Mouse (Mus musculus) CH12.LX (cell line): ENCODE results near the gene Ehmt2. TPM values are rescaled to one million over a fixed set of nuclear protein-coding genes. Genes with fewer than 3 reads are reported as not detected.

Experiments
- DNase-seq: peaks from one replicate; pipeline ENCODE4 v3.0.0-alpha.2; 2013; ENCODE audit errors: extremely low read depth
- H3K27ac ChIP-seq: 2 replicates; pipeline ENCODE4 v1.5.1; 2012; ENCODE audit warnings: low read depth, mild to moderate bottlenecking, control low read depth, moderate library complexity; ENCODE audit not compliant: insufficient read depth
- H3K27me3 ChIP-seq: replicated peaks from 2 replicates; pipeline ENCODE3; 2012; ENCODE audit warnings: inconsistent platforms
- H3K36me3 ChIP-seq, 2 experiments: replicated peaks in 1 of 2; 2 replicates each; pipeline versions ENCODE3 to v1.6.1; 2012; ENCODE audit warnings: inconsistent platforms in 1 of 2, low read length in 1 of 2, mild to moderate bottlenecking in 1 of 2, mixed read lengths in 1 of 2, moderate library complexity in 1 of 2; ENCODE audit not compliant: control insufficient read depth in 1 of 2, insufficient read depth in 1 of 2
- H3K4me1 ChIP-seq, 2 experiments: 2 replicates each; pipeline ENCODE4 v1.6.1; 2012; ENCODE audit warnings: inconsistent platforms in 1 of 2, moderate library complexity in 1 of 2; ENCODE audit not compliant: insufficient read depth in 2 of 2, control insufficient read depth in 1 of 2
- H3K4me2 ChIP-seq: 2 replicates; pipeline ENCODE4 v1.6.1; 2012; ENCODE audit warnings: low read depth, mild to moderate bottlenecking, control low read depth; ENCODE audit not compliant: poor library complexity, insufficient read depth, severe bottlenecking
- H3K4me3 ChIP-seq, 3 experiments: fragments of 150-350 bp in 1 of 3; sonication (generic) in 1 of 3; replicated peaks in 1 of 3; 2 replicates each; pipeline versions ENCODE3 to v1.5.1; 2011 to 2012; ENCODE audit warnings: low read depth in 2 of 3, low read length in 2 of 3, mild to moderate bottlenecking in 2 of 3, moderate library complexity in 2 of 3, control low read depth in 1 of 3, improper control_type of control experiment in 1 of 3, inconsistent platforms in 1 of 3, mixed read lengths in 1 of 3; ENCODE audit not compliant: poor library complexity in 1 of 3
- H3K79me2 ChIP-seq: replicated peaks from 2 replicates; pipeline ENCODE4 v1.6.1; 2012; ENCODE audit warnings: mild to moderate bottlenecking, moderate library complexity; ENCODE audit not compliant: control insufficient read depth, poor library complexity, insufficient read depth, severe bottlenecking; ENCODE audit errors: extremely low read depth
- H3K9ac ChIP-seq: 2 replicates; pipeline ENCODE4 v1.6.1; 2012; ENCODE audit warnings: low read depth, mild to moderate bottlenecking, control low read depth, moderate library complexity; ENCODE audit not compliant: insufficient read depth
- H3K9me3 ChIP-seq: replicated peaks from 2 replicates; pipeline ENCODE3; 2012; ENCODE audit warnings: low read length, inconsistent platforms, mixed read lengths
- BHLHE40 ChIP-seq: IDR thresholded peaks from 2 replicates; pipeline ENCODE4 v1.6.1; 2011; ENCODE audit warnings: mild to moderate bottlenecking, low read depth, low read length, improper control_type of control experiment
- CHD1 ChIP-seq: IDR thresholded peaks from 2 replicates; pipeline ENCODE4 v1.6.1; 2012; ENCODE audit warnings: low read depth, low read length, improper control_type of control experiment, inconsistent platforms
- CHD2 ChIP-seq: IDR thresholded peaks from 2 replicates; pipeline ENCODE4 v1.6.1; 2011; ENCODE audit warnings: low read length, improper control_type of control experiment
- CTCF ChIP-seq, 2 experiments: IDR thresholded peaks in 1 of 2; conservative IDR thresholded peaks in 1 of 2; 2 replicates each; pipeline ENCODE4 v1.5.1; 2011 to 2012; ENCODE audit warnings: low read depth in 2 of 2, low read length in 2 of 2, improper control_type of control experiment in 1 of 2, inconsistent platforms in 1 of 2, mild to moderate bottlenecking in 1 of 2, moderate library complexity in 1 of 2
- E2F4 ChIP-seq: IDR thresholded peaks from 2 replicates; pipeline ENCODE4 v1.6.1; 2011; ENCODE audit warnings: low read depth, low read length, improper control_type of control experiment; ENCODE audit not compliant: insufficient replicate concordance
- ELF1 ChIP-seq: IDR thresholded peaks from 2 replicates; pipeline ENCODE4 v1.6.1; 2014; ENCODE audit warnings: low read depth, mild to moderate bottlenecking, inconsistent platforms, low read length, improper control_type of control experiment
- EP300 ChIP-seq: IDR thresholded peaks from 2 replicates; pipeline ENCODE4 v1.6.1; 2011; ENCODE audit warnings: low read length, improper control_type of control experiment
- GABPA ChIP-seq: IDR thresholded peaks from 2 replicates; pipeline ENCODE4 v1.6.1; 2012; ENCODE audit warnings: low read depth, low read length, improper control_type of control experiment, inconsistent platforms; ENCODE audit not compliant: insufficient replicate concordance
- HCFC1 ChIP-seq: IDR thresholded peaks from 2 replicates; pipeline ENCODE4 v1.6.1; 2012; ENCODE audit warnings: low read depth, mild to moderate bottlenecking, inconsistent platforms, low read length, improper control_type of control experiment
- IRF4 ChIP-seq: IDR thresholded peaks from 2 replicates; pipeline ENCODE4 v1.6.1; 2014; ENCODE audit warnings: low read depth, mild to moderate bottlenecking, inconsistent platforms, low read length, improper control_type of control experiment
- JUN ChIP-seq: IDR thresholded peaks from 2 replicates; pipeline ENCODE4 v1.6.1; 2011; ENCODE audit warnings: low read depth, mild to moderate bottlenecking, low read length, improper control_type of control experiment, moderate library complexity; ENCODE audit not compliant: insufficient read depth
- KAT2A ChIP-seq: IDR thresholded peaks from 2 replicates; pipeline ENCODE4 v1.6.1; 2012; ENCODE audit warnings: low read length, improper control_type of control experiment, inconsistent platforms; ENCODE audit not compliant: insufficient replicate concordance
- MAX ChIP-seq: IDR thresholded peaks from 2 replicates; pipeline ENCODE4 v1.6.1; 2011; ENCODE audit warnings: low read length, improper control_type of control experiment
- MAZ ChIP-seq: IDR thresholded peaks from 2 replicates; pipeline ENCODE4 v1.6.1; 2012; ENCODE audit warnings: low read depth, mild to moderate bottlenecking, inconsistent platforms, low read length, improper control_type of control experiment, moderate library complexity
- MEF2A ChIP-seq: IDR thresholded peaks from 2 replicates; pipeline ENCODE4 v1.6.1; 2014; ENCODE audit warnings: low read depth, mild to moderate bottlenecking, inconsistent platforms, low read length, improper control_type of control experiment, borderline replicate concordance
- MXI1 ChIP-seq: IDR thresholded peaks from 2 replicates; pipeline ENCODE4 v1.6.1; 2011; ENCODE audit warnings: mild to moderate bottlenecking, low read depth, low read length, improper control_type of control experiment
- NELFE ChIP-seq: IDR thresholded peaks from 2 replicates; pipeline ENCODE4 v1.6.1; 2011; ENCODE audit warnings: low read depth, low read length, improper control_type of control experiment
- NRF1 ChIP-seq: IDR thresholded peaks from 2 replicates; pipeline ENCODE4 v1.6.1; 2014; ENCODE audit warnings: low read depth, mild to moderate bottlenecking, inconsistent platforms, low read length, improper control_type of control experiment, moderate library complexity
- POLR2A ChIP-seq: IDR thresholded peaks from 2 replicates; pipeline ENCODE4 v1.6.1; 2011; ENCODE audit warnings: low read depth, mild to moderate bottlenecking, improper control_type of control experiment, low read length
- RAD21 ChIP-seq: IDR thresholded peaks from 2 replicates; pipeline ENCODE4 v1.6.1; 2011; ENCODE audit warnings: low read depth, mild to moderate bottlenecking, low read length, improper control_type of control experiment, moderate library complexity
- RCOR1 ChIP-seq: conservative IDR thresholded peaks from 2 replicates; pipeline ENCODE4 v1.6.1; 2012; ENCODE audit warnings: low read depth, mild to moderate bottlenecking, inconsistent platforms, low read length, improper control_type of control experiment
- SIN3A ChIP-seq: IDR thresholded peaks from 2 replicates; pipeline ENCODE4 v1.6.1; 2012; ENCODE audit warnings: low read length, improper control_type of control experiment, inconsistent platforms
- SMC3 ChIP-seq: IDR thresholded peaks from 2 replicates; pipeline ENCODE4 v1.6.1; 2011; ENCODE audit warnings: low read depth, low read length, improper control_type of control experiment
- TBP ChIP-seq: conservative IDR thresholded peaks from 2 replicates; pipeline ENCODE4 v1.6.1; 2011; ENCODE audit warnings: low read depth, low read length, improper control_type of control experiment
- TCF12 ChIP-seq: IDR thresholded peaks from 2 replicates; pipeline ENCODE4 v1.6.1; 2014; ENCODE audit warnings: low read depth, mild to moderate bottlenecking, inconsistent platforms, low read length, improper control_type of control experiment
- UBTF ChIP-seq: IDR thresholded peaks from 2 replicates; pipeline ENCODE4 v1.6.1; 2012; ENCODE audit warnings: low read depth, mild to moderate bottlenecking, inconsistent platforms, low read length, improper control_type of control experiment, moderate library complexity
- USF1 ChIP-seq: IDR thresholded peaks from 2 replicates; pipeline ENCODE4 v1.6.1; 2014; ENCODE audit warnings: low read depth, mild to moderate bottlenecking, inconsistent platforms, low read length, improper control_type of control experiment
- ZC3H11A ChIP-seq: IDR thresholded peaks from 2 replicates; pipeline ENCODE4 v1.6.1; 2012; ENCODE audit warnings: low read depth, mild to moderate bottlenecking, inconsistent platforms, low read length, improper control_type of control experiment
- ZKSCAN1 ChIP-seq: IDR thresholded peaks from 2 replicates; pipeline ENCODE4 v1.6.1; 2012; ENCODE audit warnings: low read depth, inconsistent platforms, low read length, improper control_type of control experiment, borderline replicate concordance
- ZMIZ1 ChIP-seq: IDR thresholded peaks from 2 replicates; pipeline ENCODE4 v1.6.1; 2012; ENCODE audit warnings: low read depth, mild to moderate bottlenecking, inconsistent platforms, low read length, improper control_type of control experiment
- dilution Hi-C: fragments of 300-500 bp; cut with MboI; formaldehyde crosslinking; loops from 2 replicates; pipeline ENCODE4 v1.14.3; 2020; ENCODE audit warnings: low sequenced_read_pairs; ENCODE audit not compliant: extremely low pct_unique_long_range_greater_than_20kb, extremely low pct_ligation_motif_present
- in situ Hi-C: fragments of 300-500 bp; cut with MboI; formaldehyde crosslinking; loops from 3 replicates; pipeline ENCODE4 v1.14.3; 2019; ENCODE audit warnings: low sequenced_read_pairs, low pct_ligation_motif_present, low pct_unique_long_range_greater_than_20kb, mixed read lengths
- polyA plus RNA-seq: library from polyadenylated mRNA; unstranded; fragments of >175 nt; gene quantifications from 2 replicates; pipeline ENCODE4 v1.2.1, GENCODE M21; 2012; ENCODE audit warnings: low read depth; ENCODE audit not compliant: insufficient read length
- total RNA-seq, 2 experiments: library from RNA; depleted of rRNA; stranded (reverse); fragments of 300-350 nt in 1 of 2; fragments of >200 nt in 1 of 2; gene quantifications; 2 replicates each; pipeline ENCODE4 v1.2.3; 2012 to 2014

Ehmt2 gene
- total and polyA plus RNA-seq, 3 experiments, result 73.5 to 150 (median 113) TPM

- dilution Hi-C loops, result no loop called here
Observed at GRCm38 (mm10) chr17:34849722-34850516, 48.4 kb upstream of the Ehmt2 start, which contains the start of the genes Skiv2l and Nelfe. TSS of gene Skiv2l (minus strand) at chr17:34850210. TSS of gene Nelfe (plus strand) at chr17:34850391.

GRCm38 (mm10) chr17:34850517-34851125 lies 47.6 kb upstream of the Ehmt2 start:
- peaks cover 2 to 27% of the 10 kb centered on the region in 2 experiments for H3K4me1 ChIP-seq

More at GRCm38 (mm10) chr17:34849722-34850516, 48.4 kb upstream of the Ehmt2 start, which contains the start of the genes Skiv2l and Nelfe:
- H3K9me3 ChIP-seq, result no peaks in the 10 kb centered on the region
- peak; percentile 97 for DNase-seq
- peak within 1 kb of the TSS; percentile 86 for H3K9ac ChIP-seq
- peak within 1 kb of the TSS; percentile 86 to 95 (median 92) for H3K4me3 ChIP-seq
- H3K4me1 ChIP-seq, result peaks cover 2 to 27% of the 10 kb centered on the region in 2 experiments
- peaks cover 20% of the 10 kb centered on the region for H3K79me2 ChIP-seq
- no peaks in the 10 kb centered on the region for H3K27me3 ChIP-seq
- peak within 1 kb of the TSS; percentile 16; the same call in 1 of the 2 replicates for H3K27ac ChIP-seq
- H3K36me3 ChIP-seq, result peaks cover 57 to 69% of the 10 kb centered on the region in 2 experiments
- TF ChIP-seq HCFC1 (peak; percentile 93), CTCF (conservative IDR thresholded peaks at IDR 0.05 in 1 of 2, IDR thresholded peaks at IDR 0.05 in 1 of 2; ENCODE audit: low read depth in 2 of 2, low read length in 2 of 2) (peak in 1 of 2 experiments; percentile 34; a peak in 2 of 4 replicates), RAD21 (no peak; the same call in 1 of the 2 replicates), POLR2A (peak; percentile 72), MAX (peak; percentile 68; the same call in 1 of the 2 replicates), CHD1 (no peak), RCOR1 (no peak; the same call in 1 of the 2 replicates), BHLHE40 (peak; percentile 65), EP300 (no peak), ZMIZ1 (peak; percentile 53; the same call in 1 of the 2 replicates), TBP (no peak), JUN (no peak), NRF1 (peak; percentile 79), CHD2 (peak; percentile 80), ELF1 (peak; percentile 100), MAZ (peak; percentile 78), ZC3H11A (no peak), UBTF (peak; percentile 83), MXI1 (peak; percentile 96), TCF12 (peak; percentile 67), NELFE (no peak), KAT2A (peak; percentile 91; the same call in 1 of the 2 replicates), SIN3A (peak; percentile 99), USF1 (peak; percentile 1; the same call in 1 of the 2 replicates), E2F4 (peak; percentile 81; the same call in 1 of the 2 replicates), GABPA (peak; percentile 29; the same call in 1 of the 2 replicates), MEF2A (peak; percentile 60), SMC3 (no peak), IRF4 (peak; percentile 12; the same call in 1 of the 2 replicates), ZKSCAN1 (no peak)
- H3K4me2 ChIP-seq, result peak within 1 kb of the TSS; percentile 94
- in situ Hi-C loops, result no loop called here

More at GRCm38 (mm10) chr17:34850517-34851125, 47.6 kb upstream of the Ehmt2 start:
- H3K4me3 ChIP-seq, result peak overlapping the region; percentile 75 to 92 (median 86)
- H3K9me3 ChIP-seq, result no peaks in the 10 kb centered on the region
- in situ Hi-C loops, result no loop called here
- H3K27ac ChIP-seq, result peak overlapping the region; percentile 12; the same call in 1 of the 2 replicates
- dilution Hi-C loops, result no loop called here
- peak; percentile 18 for DNase-seq
- peaks cover 20% of the 10 kb centered on the region for H3K79me2 ChIP-seq
- H3K9ac ChIP-seq, result peak overlapping the region; percentile 81
- H3K27me3 ChIP-seq, result no peaks in the 10 kb centered on the region
- no peak for TF ChIP-seq GABPA
- TF ChIP-seq E2F4, result 0 out of 2 replicates have a peak, but pooled peaks have one; percentile 7
- TF ChIP-seq MXI1, result peak; percentile 18; the same call in 1 of the 2 replicates
- TF ChIP-seq SIN3A, result peak; percentile 13; the same call in 1 of the 2 replicates
- peak overlapping the region; percentile 57 for H3K4me2 ChIP-seq
- H3K36me3 ChIP-seq, result peaks cover 55 to 68% of the 10 kb centered on the region in 2 experiments
